Mouse (Mus musculus) thymus, postnatal 0 days (tissue): Measurements from ENCODE around the gene Myo6. TPM values are rescaled to one million over a fixed set of nuclear protein-coding genes. Genes with fewer than 3 reads are reported as not detected.

Experiments used
- DNase-seq: peaks from one replicate; pipeline ENCODE4 v3.0.0-alpha.2; 2015; ENCODE audit warnings: low spot score
- polyA plus RNA-seq: library from polyadenylated mRNA; unstranded; fragments of >200 nt; fragmentation: Nextera tagmentation; extraction: Ambion mirVana; gene quantifications from 2 replicates; pipeline ENCODE4 v1.2.1, GENCODE M21; 2015

Gene Myo6
- polyA plus RNA-seq, 1 experiment from 2014 or later, result 52.5 TPM

DNA sequence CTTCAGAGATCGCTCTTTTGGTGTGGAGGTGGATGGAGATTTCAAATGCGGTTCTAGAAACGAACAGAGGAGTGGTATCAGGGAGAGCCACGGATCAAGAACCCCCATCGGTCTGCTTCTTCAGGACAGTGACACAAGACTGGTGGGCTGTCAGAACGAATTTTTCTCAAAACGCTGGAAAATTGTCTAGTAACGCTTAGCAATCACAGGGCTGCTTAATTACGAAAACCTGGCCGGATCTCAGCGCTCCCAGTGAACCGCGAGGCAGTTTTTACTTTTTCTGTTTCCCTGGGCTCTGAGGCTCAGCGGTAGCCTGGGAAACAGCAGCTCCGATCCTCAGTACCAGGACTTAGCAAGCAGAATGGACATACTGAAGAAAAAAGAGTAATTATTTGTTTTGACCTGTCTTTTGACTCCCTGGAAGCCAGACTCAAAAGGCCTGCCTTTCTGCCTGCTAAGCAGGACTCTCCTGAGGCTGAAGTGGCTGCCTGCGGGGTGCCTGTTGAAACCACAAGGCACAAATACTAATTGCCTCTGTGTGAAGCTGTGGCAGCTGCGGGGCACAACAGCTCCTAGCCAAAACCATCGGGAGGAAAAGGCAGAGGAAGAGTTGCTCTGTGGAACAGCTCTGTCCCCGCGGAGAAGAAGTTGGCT is 187.0 kb downstream of the Myo6 start:
- no peak for DNase-seq

DNA sequence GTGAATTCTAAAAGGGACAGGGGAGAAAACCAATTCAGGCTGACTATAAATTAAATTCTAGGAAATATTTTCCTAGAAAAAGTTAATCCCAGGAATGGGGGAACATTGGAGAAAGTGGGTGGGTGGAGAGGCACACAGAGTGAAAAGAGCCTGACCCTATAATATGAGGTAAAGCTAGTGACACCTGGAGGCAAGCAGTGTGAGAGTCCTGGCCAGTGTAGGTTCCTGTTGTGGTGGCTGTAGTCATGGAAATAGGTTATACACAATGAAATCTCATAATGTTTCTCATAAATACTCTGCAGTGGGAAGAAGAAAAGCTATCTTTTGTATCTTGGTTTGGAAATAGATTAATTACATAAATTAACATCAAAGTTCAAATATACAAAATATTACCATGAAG is 195.2 kb downstream of the Myo6 start:
- no peak for DNase-seq

Other genes with a start within 250 kb of the Myo6 start
- gene Filip1, start 152.2 kb upstream of the Myo6 start, polyA plus RNA-seq, result 1.1 and 1.6 TPM in 2 replicates
- gene Senp6, start 98.1 kb upstream of the Myo6 start, polyA plus RNA-seq, result 49.9 and 61.3 TPM in 2 replicates